Mouse (Mus musculus): Measurements from ENCODE around the gene Schip1. TPM values are rescaled to one million over a fixed set of nuclear protein-coding genes. Genes with fewer than 3 reads are reported as not detected.

Gene Schip1
- total RNA-seq, 2 experiments from 2014 or later, result 277 to 334 TPM

DNA sequence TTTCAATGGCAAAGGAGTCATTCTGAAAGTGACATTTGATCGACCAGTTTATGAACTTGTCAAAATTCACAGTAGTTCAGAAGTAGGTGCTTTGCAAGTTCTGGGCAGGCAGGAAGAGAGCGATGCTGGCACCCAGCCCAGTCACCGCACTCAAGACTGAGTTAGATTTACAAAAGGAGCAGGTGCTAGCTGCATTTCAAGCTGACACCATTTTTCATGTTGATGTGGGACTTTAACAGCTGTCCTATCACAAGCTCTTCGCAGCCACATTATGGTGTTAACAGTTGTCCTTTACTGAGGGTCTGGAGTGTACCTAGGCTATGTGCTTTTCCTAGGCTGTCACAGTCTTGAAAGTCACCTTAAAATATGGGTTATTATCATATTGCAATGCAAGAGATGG, 181.6 kb downstream of the Schip1 start:
- DNase-seq (ENCODE audit: low spot score in 2 of 2), result peak in 1 of 2 experiments; percentile 40

DNA sequence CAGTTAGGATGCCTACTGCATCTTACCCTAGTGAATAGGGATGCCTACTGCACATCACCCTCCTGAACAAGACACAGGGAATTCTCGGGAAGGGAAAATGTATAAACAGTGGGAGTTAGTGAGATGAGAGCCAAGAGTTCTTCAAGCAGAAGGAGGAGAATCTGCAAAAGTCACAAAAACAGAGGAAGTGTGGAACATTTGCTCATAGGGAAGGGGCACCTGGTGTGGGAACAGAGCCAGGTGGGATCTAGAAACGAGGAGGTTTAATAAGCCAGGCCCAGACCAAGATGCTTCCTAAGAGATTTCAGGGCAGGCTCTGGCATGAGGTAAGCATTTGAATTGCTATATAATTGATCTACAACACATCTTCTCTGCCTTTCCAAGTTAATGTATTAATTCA, 186.0 kb downstream of the Schip1 start:
- peak in 1 of 2 experiments; percentile 49 for DNase-seq (ENCODE audit: low spot score in 2 of 2)
- intact Hi-C loops (cut with DNase I), result no loop called here

More for the DNA sequence above, 181.6 kb downstream of the Schip1 start:
- intact Hi-C loops (cut with DNase I), result loop anchor here (10.0 kb wide), 1 partner anchor 161 kb away; no protein-coding TSS in a partner anchor

DNA sequence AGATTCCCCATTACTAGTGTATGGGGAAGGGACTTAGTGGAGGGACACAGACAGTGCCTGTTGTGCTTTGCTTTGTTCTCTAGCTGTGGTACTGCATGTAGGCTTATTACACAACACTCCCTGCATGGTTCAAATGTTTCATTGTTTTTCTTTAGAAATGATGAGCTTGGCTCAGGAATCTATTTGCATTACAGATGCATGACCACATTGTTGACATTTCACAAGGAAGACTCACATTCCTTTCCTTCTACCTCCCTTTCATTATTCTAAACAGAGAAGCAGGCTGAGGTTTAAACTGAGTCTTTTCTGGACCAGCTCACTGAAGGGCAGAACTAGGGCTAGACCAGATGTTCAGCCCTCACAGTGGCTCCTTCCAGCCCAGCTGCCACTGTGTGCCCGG, 187.7 kb downstream of the Schip1 start:
- intact Hi-C loops (cut with DNase I), result no loop called here
- DNase-seq (ENCODE audit: low spot score in 2 of 2), result peak in 1 of 2 experiments; percentile 12

DNA sequence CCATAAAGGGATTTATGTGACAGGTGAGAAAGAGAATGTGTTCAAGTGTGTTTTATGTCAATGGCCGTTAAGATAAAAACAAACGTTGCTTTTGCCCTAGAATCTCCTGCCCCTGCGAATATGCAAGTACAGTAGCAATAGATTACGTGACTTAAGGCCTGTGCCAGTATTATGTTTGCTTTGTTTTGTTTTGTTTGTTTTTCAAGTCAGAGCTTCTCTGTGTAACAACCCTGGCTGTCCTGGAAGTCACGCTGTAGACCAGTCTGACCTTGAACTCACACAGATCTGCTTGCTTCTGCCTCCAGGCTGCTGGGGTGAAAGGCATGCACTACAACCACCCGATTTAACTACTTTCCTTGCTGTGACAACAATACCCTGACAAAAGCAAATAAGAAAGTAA, 197.7 kb downstream of the Schip1 start:
- no peak for DNase-seq (ENCODE audit: low spot score in 2 of 2)
- intact Hi-C loops (cut with DNase I), result no loop called here

DNA sequence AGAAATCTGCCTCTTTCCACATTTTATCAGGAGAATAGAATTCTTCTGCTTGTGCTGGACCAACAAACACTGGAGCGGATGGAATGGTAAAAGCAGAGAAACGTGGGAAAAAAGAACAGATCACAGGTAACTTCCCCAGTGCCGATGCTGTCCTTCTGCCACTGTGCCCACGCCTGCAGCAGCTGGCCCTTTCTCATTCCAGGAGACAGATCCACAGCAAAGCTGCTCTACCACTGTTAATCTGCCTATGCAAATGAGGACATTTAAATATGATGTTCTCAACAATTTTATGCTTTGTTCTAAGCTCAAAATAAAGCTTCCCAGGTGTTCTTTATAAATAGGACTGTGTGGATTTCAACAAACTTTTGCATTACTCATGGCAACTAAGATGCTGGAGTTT, 203.3 kb downstream of the Schip1 start:
- intact Hi-C loops (cut with DNase I), result no loop called here
- peak in 1 of 2 experiments; percentile 43 for DNase-seq (ENCODE audit: low spot score in 2 of 2)

DNA sequence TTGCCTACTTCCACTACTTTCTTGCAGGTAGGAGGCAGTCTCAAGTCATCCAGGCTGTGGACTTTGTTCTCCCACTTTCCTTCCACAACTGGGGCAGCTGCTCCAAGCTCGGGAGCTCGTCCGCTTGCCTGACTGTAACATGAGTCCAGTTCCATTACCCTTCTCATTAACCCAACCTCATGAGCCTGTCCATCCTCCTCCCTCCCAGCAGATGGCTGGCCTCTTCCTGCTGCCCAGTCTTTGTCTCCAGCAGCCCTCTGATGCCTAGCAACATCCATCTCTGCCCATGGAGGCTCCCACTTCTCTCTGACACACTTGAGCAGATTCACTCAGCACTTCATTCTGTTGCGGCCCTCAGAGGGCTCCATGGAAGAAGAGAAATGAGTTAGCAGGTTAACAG, 204.6 kb downstream of the Schip1 start:
- intact Hi-C loops (cut with DNase I), result no loop called here
- DNase-seq (ENCODE audit: low spot score in 2 of 2), result no peak

DNA sequence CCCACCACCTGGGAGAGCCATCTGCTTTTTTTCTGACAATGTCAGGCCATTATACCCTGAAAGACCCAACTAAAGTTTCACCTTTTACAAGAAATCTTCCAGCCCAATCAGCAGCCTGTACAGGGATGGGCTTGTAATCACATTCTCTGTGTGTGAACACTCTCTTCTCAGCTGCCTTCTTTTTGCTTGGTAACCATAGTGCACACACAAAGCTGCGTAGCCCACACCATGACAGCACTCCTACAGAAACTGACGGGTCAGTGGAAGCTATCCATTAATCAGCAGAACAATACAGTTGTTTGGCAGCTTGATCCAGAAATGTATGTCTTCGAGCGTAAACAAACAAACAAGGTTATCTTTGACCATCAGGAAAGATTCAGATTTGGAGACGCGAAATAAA, 205.6 kb downstream of the Schip1 start:
- intact Hi-C loops (cut with DNase I), result no loop called here
- DNase-seq (ENCODE audit: low spot score in 2 of 2), result no peak

DNA sequence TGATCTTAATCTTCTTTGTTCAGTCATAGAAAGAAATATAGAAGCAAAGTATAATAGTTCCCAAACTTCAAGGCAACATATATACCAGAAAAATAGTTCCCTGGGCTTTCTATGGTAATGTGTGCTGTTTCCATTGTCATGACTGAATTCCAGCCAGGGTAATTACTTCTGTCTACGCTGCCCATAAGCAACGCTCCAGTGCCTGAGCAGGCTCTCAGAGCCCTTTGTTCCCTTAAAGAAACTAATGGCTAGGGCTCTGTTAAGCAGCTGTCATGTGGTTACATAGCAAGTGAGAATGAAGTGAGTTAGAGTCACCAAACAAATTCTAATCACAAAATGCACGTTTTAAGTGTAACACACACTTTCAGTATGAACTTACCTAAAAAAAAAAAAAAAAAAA, 206.9 kb downstream of the Schip1 start:
- DNase-seq (ENCODE audit: low spot score in 2 of 2), result no peak
- intact Hi-C loops (cut with DNase I), result no loop called here

DNA sequence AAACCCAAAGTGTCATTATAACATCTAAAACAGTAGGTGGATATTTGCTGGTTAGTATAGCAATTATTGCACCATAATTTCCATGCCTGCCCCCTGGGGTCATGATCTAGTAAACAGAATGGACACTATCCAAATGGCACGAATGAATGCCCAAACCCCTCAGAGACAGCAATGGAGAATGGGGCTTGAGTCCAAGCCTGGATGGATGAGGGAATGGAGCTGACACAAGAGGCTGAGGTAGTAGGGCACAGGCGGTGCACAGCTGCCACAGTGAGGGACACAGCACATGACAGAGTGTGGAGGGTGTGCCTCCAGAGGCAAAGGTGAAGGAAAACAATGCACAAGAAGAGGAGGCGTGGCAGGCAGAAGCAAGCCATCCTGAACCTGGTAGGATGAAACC, 207.3 kb downstream of the Schip1 start:
- intact Hi-C loops (cut with DNase I), result no loop called here
- DNase-seq (ENCODE audit: low spot score in 2 of 2), result no peak

DNA sequence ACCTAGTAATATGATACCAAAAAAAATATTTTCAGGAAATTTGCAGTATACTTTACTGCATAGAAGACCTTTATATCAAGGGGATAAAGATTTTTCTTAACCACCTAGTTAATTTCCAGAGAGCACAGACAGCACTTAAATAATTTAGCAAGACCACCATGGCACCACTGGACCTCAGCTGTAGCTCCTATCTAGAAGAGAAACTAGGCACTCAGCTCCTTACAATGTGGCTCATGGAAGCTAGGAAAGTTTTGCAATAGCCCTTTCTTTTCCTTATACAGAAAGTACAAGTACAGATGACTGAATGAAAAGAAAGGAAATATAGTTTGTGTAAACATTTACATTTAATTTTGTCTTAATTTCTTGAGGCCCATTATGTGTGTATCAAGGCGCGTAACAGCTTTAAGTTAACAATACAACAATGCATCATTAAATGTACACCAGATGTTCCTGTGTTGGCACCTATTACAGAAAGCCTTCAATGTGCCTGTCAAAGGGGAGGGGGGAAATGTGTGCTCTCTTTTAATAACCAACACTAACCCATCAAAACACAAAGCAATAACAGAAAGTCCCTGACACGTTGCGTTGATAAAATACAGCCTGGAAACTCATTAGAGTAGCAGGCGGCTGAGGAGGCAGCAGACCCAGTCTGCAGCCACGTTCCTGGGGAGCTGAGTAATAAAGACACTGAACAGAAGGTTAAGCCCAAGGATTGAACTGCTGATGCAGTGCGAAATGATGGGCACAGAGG, 218.4 kb downstream of the Schip1 start:
- DNase-seq (ENCODE audit: low spot score in 2 of 2), result no peak
- intact Hi-C loops (cut with DNase I), result no loop called here

DNA sequence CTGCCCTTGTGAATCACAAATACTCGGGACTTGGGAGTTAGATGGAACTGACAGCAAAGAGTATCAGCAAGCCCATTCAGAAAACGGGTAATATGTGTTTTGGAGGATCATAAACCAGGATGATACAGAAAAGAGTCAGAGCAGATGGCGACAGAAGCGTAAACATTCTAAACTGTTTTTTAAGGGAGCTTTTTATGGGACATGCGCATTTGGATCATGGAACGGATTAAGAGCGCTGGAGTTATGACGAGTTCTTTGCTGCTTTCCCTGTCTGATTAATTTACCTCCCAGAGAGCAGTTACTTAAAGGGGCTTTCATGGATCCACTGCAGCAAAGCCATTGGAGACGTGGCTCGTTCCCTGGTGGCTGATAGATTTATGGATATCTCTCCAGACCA, 219.0 kb downstream of the Schip1 start:
- intact Hi-C loops (cut with DNase I), result no loop called here
- peak; percentile 11 to 23 for DNase-seq (ENCODE audit: low spot score in 2 of 2)

DNA sequence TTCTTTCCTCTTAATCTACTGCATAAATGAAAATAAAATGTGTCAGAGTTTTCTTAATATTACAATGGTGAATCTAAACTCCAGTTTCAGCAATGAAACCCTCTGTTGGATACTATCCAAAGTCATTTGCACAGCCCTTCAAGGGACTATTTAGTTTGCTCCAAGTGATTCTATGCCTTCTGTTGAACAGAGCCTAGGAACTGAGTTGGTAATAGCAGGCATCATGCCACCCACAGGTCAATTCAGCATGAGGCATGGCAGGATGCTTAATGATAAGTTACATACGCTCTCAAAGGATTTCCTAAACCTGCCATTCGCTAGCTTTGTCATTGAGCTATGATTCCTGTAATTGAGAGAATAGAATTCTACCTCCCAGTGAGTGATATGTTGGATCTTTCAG, 219.9 kb downstream of the Schip1 start:
- intact Hi-C loops (cut with DNase I), result no loop called here
- no peak for DNase-seq (ENCODE audit: low spot score in 2 of 2)

DNA sequence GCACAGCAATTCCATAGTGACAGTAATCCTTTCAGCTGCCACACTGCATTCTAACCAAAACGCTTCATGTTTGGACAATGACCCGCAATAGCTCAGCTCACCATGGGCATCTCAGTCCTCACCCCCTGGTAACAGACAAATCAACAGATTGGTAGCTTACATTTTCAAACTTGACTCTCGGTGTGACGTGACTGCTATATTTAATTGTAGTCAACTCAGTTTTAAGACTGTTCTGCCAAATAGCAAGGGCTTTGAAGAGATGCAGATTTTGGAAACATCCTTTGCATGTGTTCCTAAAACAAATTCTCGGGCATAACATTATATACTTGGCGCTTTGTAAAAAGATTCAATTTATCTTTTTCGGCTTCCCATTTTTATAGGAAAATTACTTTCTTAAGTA, 232.2 kb downstream of the Schip1 start:
- peak in 1 of 2 experiments; percentile 15 for DNase-seq (ENCODE audit: low spot score in 2 of 2)

DNA sequence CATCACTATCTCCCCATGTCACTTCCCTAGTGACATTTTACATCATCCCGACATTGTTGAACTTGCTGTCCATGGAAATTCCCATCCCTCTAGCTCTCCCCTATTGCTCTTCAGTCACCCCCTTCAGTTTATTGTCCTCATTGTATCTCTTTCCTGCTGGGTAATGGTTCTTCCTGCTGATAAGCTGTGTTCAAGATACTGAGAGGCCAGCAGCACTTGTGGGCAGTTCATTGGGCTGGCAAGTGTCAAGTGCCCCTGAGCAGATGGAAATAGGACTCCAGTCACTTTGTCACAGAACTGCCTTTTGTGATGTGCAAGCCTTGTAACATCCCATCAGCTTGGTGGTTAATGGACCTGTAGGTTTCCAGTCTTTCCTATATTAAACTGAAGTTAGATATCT, 241.0 kb downstream of the Schip1 start:
- DNase-seq (ENCODE audit: low spot score in 2 of 2), result no peak
- intact Hi-C loops (cut with DNase I), result no loop called here

More for the DNA sequence above, 232.2 kb downstream of the Schip1 start:
- intact Hi-C loops (cut with DNase I), result no loop called here

DNA sequence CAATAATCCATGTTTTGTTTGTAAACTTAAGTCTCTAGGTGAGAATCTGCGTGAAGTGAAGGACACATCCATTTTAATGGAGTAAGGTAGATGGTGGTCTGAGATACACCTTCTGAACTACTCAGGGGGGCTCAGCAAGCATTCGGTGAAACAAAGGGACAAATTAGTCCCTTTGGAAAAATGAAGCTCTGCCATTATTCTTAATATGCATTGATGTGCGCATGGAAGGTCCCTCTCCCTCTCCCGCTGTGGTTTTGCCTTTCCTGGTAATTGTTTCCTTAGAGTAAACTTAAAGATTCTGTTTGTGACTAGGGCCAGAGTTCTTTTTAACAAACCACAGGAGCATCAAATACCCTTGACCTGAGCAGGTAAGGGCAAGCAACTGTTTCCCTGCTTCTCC, 242.1 kb downstream of the Schip1 start:
- no peak for DNase-seq (ENCODE audit: low spot score in 2 of 2)
- intact Hi-C loops (cut with DNase I), result no loop called here

DNA sequence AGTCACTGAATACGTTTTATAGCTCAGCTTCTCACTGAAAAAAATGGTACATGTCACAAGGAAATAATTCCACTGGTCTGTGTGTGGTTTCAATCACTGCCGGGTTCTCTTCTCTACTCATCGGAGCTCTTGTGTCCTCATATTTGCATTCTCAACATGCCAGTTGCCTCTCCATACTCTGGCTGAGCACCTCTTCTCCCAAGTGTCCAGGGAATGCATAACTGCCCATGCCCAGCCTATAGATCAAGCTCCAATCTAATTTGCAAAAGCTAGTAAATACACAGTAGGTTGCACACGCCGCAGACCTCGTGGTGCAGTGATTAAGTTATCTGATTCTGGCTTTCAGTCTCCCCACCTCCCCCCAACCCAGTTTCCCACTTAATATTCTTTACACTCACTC, 261.0 kb downstream of the Schip1 start:
- DNase-seq (ENCODE audit: low spot score in 2 of 2), result no peak
- intact Hi-C loops (cut with DNase I), result no loop called here

DNA sequence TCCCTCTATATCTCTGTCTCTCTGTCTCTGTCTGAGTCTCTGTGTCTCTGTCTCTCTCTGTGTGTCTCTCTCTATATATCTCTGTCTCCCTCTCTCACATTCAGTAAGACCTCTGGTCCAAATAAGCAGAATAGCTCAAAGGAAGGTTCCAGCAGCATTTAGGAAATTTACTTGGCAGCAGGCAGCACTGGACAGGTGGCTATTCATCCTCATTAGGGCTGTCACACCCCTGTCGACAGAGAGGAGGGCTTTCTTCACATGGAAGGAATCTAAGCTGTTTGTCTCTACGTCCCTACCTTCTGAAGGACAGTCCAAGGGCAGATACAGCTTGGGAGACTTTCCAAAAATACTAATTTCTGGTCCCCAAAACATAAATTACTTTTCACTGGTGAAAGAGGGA, 267.9 kb downstream of the Schip1 start:
- intact Hi-C loops (cut with DNase I), result no loop called here
- DNase-seq (ENCODE audit: low spot score in 2 of 2), result no peak

DNA sequence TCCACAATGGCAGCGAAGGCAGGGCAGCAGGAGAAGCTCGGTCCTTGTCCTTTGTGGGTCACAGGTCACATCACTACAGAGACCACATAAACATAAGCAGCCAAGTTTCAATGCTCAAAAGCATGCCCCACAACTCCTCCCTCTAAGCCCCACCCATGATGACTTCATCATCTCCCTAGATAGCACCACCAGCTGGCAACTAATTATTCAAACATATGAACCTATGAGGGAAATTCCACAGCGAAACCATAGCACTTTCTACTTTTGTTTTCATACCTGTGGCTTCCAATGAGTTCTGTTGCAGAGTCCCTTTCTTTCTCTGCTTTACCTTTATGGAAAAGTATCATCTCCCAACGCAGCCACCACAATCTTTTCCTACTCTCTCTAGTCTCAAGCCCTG, 270.9 kb downstream of the Schip1 start:
- DNase-seq (ENCODE audit: low spot score in 2 of 2), result no peak
- intact Hi-C loops (cut with DNase I), result no loop called here

DNA sequence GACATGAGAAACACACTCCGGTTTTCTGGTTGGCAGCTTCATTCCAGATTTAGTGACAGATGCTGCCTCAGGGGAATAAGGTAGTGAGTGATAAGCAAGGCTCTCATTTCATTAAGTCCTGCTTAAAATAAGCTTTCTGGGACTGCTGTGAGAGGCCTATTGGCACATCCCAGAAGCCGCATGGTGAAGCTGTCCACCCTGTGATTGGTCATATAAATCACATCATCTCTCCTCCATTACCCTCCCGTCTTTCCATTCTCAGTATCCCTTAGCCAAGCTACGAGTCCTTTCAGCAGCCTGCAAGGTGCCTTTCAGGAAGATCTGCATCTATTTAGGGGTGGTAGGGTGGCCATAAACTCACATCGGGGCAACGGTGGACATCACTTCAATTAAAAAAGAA, 286.0 kb downstream of the Schip1 start:
- DNase-seq (ENCODE audit: low spot score in 2 of 2), result no peak
- intact Hi-C loops (cut with DNase I), result no loop called here

DNA sequence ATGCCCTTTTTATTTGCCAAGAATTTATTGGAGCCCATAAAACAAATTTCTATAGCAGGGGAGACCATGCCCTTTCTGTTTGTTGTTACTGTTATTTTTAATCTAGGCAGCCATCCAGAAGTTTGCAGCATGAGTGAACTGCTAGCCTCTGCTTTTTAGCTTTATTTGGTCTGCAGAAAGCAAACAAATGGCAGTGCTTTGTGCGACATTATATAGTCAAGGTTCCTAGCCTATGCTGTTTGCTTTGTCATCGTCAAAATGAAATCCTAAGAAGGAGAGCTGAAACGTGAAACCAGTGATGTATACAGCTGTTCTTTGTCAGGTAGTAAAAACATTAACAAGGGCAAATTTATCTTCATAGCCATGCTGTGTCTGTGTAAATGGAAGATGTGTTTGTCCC, 286.9 kb downstream of the Schip1 start:
- intact Hi-C loops (cut with DNase I), result no loop called here

DNA sequence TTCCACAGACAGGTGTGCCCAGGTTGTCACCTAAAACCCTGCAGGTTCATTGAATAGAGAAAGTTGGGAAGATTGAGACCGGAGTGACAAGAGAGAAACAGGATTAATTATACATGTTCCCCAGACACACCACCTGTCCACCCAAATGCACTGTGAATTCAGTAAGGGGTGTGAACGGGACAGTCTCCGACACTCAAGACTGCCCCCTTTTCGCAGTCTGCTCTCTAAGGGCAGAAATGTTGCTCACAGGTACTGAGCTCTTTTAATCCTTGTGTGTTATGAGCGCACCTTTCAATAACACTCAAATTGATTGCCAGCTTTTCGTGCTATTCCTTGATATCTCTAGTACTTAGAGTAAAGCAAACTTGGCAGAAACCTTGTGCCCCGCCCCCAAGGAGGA, 288.4 kb downstream of the Schip1 start:
- intact Hi-C loops (cut with DNase I), result no loop called here
- no peak for DNase-seq (ENCODE audit: low spot score in 2 of 2)

More for the DNA sequence above, 286.9 kb downstream of the Schip1 start:
- no peak for DNase-seq (ENCODE audit: low spot score in 2 of 2)

DNA sequence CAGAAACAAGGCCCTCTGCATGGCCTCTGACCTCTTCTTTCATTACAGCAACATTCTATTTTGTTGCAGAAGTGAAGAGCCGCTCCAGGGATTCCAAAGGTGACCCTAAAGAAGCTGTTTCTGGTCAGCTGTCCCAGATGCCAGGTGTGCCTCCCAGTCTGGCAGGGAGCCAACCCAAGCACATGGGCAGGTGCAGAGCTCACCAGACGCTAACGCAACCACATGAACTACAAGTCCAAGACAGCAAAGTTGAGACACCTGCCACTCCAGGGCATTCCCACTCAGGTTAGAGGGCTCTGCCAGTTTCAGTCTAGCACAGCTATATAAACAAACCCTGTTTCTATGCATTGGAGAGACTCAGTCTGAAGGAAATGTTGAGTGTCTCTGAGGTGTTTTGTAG, 288.9 kb downstream of the Schip1 start:
- intact Hi-C loops (cut with DNase I), result no loop called here
- DNase-seq (ENCODE audit: low spot score in 2 of 2), result no peak
